Mouse (Mus musculus): Measurements from ENCODE around the gene Zfp791.

DNA sequence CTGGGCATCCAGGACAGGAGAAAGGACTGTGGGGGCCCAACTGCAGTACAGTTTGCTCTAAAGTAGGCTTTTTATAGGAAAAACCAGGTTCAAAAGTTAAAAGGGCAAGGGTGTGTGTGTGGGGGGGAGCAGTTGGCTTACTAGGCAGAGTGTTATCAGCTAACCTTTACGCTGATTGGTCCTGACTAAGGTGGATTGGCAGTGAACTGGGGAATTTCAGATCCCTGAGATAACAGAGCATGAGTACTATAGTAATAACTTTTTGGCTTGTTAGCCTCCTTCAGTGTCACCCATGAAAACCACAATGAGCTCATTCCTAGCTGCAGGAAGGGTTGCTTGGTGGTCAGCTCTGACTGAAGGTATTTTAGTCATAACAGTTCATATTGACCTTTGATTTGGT is 9.4 kb upstream of the Zfp791 start:
- TF ChIP-seq POLR2A (IDR thresholded peaks at IDR 0.05; ENCODE audit: borderline replicate concordance, low read depth, low read length) (no peak), CTCF (IDR thresholded peaks at IDR 0.05; ENCODE audit: low read depth, low read length) (no peak)
